Mouse (Mus musculus): ENCODE measurements around the gene Fam19a2.

Gene Fam19a2

DNA sequence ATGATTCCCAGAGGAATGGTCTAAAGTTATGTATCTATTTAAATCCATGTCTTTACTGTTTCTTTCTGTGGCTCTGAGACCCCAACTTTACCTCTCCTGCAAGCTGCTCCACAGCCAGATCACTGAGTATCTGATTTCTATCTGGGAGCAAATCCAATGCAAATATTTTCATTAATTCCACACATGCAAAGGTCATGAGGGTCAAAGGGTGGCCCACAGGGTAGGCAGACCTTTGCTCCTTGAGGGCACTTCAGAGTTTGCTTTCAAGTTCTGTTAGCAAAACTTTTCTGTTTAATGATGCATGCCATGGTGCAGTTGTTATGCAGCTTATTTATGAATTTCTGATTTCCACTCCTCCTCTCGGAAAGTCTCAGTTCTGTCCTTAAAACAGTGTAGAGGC, 303.9 kb downstream of the Fam19a2 start:
- no peak for DNase-seq (ENCODE audit: low spot score in 2 of 2)

DNA sequence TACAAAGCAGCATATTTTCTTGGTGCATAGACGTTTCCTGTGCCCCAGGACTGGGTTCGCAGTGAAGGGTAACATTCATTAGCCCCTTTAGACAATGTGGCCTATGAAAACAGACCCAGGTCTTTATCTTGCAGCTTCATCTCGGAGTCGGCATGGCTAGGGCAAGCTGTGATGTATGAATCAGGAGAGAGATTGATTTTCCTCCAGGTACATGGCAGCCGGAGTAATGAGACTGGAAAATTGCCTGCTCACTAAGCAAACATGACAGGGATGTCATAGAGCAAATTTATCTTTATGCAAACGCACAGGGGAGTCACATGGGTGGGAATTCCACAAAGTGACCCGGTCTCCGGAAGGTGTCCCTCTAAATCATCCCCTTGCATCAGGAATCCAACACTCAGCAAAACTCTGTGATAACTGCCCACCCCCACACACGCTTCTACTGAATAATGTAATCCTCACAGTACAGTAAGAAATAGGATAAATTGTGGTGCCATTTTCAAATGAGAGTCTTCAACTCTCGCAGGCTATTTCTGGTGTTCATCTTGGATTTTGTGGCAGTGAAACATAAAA, 306.9 kb downstream of the Fam19a2 start:
- DNase-seq (ENCODE audit: low spot score in 2 of 2): no peak

DNA sequence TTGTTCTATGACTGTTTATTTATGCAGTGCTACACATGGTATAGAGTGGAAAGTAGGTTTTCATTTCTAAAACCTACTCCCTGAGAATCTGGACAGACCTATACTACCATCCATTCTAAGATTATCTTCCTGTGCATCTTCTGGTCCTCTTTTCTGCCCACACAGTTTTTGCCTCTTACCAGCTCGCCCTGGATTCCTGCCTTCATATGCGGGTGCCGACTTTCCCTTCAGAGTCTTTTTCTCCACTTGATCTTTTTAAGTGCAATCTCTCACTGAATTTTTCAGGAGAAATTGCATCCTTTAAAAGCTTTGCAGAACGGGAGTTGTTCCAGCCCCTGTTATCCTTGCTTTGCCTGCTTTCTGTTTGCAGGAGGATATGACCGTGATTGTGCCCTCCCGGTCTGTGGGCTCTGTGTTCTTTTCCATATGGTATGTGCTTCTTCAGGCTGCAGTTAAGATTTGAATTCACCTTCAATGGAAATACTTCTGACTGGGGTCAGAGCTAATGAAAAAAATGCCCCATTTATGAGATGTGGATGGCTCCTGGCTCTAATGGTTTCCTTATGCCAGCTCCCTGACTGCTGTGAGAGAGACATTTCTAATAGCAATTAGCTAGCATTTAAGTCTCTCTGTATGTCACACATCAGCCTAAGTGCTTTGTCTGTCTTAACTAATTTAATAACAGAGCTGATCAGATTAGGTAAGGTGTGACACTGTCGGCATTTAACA, 308.7 kb downstream of the Fam19a2 start:
- DNase-seq (ENCODE audit: low spot score in 2 of 2): no peak

DNA sequence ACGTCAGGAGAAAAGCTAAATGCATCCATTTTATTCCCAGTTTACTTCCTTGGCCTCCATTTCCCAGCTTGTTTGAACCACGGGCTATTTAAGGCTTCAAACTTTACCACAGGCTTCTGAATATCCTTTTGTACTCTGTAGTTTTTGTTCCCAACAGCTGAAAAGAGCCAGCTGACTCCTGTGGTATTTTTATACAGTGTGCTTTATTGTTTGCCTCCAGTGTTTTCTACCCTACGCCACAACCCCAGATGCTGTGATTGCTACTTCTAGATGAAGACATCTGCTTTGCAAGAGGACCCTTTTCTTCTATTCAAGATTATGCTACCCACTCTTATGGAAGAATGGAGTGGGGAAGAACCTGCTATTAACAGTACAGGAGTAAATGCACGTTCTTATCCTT, 314.0 kb downstream of the Fam19a2 start:
- DNase-seq (ENCODE audit: low spot score in 2 of 2): no peak

DNA sequence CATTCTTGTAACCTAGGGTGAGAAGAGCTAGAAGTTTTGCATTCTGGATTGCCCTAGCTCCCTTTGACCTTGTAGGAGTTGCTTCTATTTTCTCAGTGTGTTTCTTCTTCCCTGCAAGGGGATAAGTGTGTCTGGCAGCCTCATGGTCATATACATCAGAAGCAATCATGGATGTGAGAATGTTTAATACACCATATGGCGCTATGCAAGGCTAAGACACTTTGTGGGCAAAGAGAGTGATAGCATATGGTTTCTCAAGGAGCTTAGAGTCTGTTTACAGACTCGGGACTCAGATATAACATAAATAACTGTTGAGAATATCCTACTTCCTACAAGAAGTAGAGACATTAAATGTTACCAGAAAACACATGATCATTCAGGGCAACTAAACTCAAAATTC, 315.2 kb downstream of the Fam19a2 start:
- DNase-seq (ENCODE audit: low spot score in 2 of 2): no peak

DNA sequence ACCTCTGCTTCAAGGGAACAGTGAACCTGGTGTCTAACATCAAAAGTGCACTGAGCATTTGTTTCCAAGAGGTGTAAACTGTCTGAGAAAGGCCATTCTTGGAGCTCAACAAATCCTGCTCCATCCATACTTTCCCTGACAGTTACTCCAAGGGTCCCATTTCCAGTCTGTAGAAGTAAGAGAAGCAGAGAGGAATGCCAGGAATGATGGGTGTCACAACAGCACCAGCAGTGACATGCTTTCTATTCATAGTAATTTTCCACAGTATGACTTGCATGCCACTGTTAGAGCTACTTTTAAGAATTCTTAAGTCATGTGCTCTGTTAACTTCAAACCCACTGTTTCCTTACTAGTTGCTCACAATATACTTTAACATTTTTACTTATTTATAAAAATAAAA, 331.2 kb downstream of the Fam19a2 start:
- no peak for DNase-seq (ENCODE audit: low spot score in 2 of 2)

DNA sequence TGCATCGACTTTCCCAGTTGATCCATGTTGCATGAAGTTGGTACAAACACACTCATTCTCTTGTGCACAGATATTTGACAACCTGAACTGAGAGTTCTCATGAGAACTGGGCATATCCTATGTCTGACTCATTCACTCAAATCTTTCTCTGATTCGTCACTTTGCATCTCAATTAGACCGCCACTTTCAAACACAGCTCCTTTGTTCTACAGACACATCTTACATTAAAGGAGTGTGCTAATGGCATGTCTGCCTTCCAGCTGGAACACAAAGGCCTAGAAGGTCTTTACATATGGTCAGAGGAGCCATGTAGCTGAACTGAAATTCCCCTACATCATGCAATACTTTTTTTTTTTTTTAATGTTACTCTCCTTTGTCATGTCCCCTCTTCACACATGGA, 333.3 kb downstream of the Fam19a2 start:
- no peak for DNase-seq (ENCODE audit: low spot score in 2 of 2)

DNA sequence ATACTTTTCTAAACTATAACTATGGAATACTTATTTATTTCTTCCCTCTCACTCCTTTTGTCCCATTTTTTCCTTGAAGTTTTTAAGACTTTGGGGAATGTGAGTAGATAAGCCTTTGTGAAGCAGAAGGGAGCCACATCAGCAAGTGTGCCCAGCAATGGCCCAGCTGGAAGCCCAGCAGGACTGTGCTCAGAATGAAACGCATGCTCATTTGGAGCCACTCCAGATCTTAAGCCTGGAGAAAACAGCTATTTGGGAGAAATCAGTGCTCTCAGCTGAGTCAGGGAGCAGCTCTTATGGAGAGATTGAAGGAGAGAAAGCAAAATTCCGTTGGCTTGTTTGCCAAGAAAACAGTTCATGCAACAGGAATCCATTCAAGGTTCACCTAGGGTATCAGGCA, 341.9 kb downstream of the Fam19a2 start:
- DNase-seq (ENCODE audit: low spot score in 2 of 2): no peak

DNA sequence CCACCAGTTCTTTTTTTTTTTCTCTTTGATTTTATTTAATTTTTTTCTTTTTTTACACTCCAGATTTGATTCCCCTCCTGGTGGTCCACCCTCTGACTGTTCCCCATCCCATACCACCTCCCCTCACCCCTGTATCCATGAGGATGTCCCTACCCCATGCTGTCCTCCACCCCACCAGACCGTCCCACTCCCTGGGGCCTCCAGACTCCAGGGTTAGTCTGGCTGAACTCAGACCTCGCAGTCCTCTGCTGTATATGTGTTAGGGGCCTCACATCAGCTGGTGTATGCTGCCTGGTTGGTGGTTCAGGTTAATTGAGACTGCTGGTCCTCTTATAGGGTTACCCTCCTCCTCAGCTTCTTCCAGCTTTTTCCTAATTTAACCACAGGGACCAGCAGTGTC, 362.9 kb downstream of the Fam19a2 start:
- DNase-seq (ENCODE audit: low spot score in 2 of 2): no peak

DNA sequence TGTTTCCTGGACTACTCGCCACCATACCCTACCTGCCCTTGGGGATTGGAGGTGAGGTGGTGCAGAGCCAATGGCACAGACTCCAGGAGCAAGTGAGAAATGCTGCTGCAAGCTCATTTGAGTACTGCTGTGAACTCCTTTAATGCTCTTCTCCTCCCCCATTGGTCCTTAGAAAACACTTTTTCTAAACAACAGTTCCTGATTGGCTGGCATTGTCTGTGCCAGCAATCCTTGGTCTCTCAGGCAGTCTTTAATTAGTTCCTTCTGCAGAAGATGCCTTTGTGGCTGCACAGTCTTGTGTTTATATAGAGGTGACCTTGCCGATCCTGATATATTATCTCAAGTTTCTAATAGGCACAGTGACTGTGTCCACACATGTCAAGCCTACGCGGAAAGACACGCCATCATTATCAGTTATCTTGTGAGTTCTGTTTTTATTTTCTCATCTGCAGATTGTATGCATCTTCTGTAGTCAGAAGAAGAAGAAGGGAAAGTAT, 365.5 kb downstream of the Fam19a2 start:
- no peak for DNase-seq (ENCODE audit: low spot score in 2 of 2)

DNA sequence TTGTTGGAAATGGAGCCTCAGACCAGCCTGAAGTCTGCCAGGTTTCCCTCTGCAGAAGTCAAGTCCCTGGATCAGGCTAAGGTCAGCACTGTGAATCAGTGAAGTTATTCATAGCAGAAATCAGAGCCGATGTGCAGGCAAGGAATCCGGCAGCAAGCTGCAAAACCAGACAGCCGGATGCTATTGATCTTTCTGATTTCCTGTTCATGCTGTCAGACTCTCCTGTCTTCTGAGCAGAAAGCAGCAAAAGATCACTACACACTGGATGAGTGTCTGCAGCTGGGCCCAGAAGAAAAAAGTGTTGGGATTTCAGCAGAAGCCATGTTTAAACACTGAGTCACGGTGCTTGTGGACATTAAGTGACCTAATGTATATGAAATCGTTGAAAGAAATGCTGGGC, 368.2 kb downstream of the Fam19a2 start:
- DNase-seq (ENCODE audit: low spot score in 2 of 2): no peak

DNA sequence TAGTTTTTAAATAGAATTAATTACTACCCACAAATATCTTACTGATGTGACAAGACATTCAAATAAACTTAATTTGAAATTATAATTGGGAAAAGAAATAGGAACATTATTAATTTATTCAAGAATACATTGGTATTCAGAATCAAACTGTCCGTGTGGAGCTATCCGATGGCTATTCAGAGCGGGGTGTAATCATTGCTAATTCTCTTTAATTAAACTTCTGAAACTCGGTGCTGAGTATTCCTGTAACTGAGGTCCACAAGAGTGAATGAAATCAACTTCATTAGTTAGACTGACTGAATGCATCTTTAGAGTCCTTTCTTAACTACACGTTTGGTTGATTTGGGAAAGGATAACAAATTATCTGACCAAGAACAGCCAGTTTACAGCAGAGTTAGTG, 372.9 kb downstream of the Fam19a2 start:
- no peak for DNase-seq (ENCODE audit: low spot score in 2 of 2)

DNA sequence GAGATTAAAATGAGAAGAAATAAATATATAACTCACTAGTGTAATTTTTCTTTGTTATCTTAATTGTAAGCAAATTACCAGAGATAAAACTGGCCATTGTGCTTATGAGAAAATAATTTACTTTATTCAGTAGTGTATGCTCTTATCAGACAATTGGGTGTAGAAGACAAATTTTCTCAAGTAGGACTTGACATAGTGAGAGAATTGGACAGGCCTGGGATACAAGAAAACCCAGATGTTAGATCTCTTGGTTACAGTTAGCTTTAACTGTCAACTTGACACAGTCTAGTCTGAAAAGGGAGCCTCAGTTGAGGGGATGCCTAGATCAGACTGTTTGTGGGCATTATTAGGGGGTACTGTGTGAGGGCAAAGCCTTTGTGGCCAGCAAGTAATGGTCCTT, 373.7 kb downstream of the Fam19a2 start:
- no peak for DNase-seq (ENCODE audit: low spot score in 2 of 2)

DNA sequence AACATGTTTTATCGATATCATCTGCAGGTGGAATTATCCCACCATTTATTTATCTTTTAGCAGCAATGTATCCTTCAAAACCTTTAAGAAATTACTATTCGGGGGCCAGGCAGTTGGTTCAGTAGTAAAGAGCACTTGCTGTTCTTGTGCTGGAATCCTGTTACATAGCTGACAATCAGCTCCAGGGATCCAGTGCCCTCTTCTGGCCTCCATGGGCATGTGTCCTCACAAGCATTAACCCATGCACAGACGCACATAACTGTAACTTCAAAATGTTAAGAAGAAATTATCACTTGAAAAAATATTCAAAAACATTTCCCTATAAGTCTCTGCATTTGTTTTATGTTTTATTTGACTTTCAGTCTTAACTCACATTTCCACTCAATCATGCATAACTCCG, 381.8 kb downstream of the Fam19a2 start:
- no peak for DNase-seq (ENCODE audit: low spot score in 2 of 2)

DNA sequence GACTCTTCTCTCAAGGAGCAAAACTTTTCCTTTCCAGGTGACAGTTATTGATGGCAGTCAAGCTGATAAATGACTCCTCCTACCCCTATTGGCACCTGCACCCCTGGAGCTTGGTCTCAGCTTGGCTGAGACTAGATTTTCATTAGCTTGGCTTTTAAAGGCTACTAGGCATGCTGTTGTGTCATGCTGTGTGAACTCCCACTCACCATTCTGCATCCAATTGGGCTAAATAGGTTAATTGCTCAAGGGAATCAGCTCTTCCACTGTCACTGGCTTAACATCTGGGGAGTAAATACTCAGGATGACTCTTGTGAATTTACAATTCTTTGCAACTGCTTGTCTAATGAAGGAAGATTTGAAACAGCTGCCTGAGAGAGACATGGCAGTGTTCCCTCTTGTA, 407.4 kb downstream of the Fam19a2 start:
- no peak for DNase-seq (ENCODE audit: low spot score in 2 of 2)

DNA sequence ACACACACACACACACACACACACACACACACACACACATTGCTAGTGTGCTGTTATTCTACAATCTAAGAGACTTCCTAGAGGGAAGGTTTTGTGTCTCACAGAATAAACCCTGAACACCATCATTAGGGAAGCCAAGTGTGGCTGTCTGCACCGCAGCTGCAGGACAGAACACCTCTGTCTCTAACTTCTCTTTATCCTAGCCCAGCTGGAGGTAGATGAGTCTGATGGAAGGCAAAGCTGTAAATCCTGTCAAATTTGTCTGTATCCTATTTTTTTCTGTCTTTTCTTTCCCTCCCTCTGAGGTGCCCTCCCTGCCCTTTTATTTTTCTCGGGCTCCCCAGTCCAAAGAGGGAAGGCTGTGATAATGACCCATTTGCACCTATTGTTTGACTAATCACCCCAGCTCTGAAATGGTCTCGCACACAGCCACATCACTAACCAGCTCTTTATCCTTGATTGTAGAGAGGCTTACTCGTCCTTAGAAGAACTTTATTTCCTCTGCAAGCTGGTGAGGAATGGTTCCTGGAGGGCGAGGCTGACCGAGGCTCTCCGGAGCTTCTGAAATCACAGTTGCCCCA, 414.6 kb downstream of the Fam19a2 start:
- DNase-seq (ENCODE audit: low spot score in 2 of 2): no peak

DNA sequence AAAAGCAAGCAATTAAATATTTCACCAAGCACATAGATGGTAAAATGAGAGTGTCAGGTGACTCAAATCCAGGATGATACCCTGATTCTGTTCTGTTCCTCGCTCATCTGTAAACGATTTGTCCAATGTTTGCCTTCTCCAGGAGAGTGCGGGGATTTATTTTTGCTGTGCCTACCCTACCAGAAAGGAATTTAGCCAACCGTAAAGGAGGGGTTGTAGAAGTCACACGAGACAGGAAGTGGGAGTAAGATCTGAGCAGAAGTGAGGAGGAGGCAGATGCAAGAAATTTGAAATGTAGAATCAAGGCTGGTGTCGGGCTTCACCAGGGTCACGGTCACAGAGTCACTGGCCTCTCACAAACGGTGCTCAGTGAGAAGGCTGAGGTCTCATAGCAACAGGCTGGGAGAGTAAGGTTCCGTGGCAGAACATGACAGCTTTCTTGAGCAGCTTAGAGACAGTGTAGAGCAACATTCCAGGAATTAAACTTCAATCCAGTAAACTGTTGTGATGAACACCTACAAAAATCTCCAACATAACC, 419.0 kb downstream of the Fam19a2 start:
- no peak for DNase-seq (ENCODE audit: low spot score in 2 of 2)

DNA sequence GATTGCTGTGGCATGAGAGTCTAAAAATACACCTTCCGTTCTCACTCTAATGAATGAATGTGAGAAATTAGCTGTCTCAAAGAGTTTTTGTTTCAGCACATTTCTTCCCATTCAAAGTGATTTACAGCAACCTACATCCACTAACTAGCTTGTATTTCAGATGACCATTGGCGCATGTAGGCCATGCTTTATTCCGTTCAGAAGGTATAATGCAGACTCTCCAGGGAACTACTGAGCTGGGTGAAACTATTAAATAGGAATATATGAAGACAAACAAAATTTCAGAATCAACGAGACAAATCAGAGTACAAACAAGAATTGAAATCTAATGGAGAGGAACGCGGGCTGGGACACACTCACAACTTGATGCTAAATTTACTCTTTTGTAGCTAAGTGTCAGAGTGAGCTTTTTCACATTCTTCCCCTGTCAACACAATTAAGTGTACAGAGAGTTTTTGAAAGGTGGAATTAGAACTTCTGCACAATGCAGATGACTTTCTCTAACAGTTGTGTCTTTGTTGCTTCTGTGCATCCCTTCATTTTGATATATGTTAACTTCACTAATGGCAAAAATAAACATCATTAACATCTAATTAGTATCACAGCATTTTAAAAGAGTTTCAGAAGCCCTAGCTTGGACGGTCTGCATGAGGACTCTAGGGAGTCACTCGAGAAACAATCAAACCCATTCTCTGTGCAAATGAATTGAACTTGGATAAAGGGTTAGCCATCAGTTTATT, 428.6 kb downstream of the Fam19a2 start:
- DNase-seq (ENCODE audit: low spot score in 2 of 2): no peak

DNA sequence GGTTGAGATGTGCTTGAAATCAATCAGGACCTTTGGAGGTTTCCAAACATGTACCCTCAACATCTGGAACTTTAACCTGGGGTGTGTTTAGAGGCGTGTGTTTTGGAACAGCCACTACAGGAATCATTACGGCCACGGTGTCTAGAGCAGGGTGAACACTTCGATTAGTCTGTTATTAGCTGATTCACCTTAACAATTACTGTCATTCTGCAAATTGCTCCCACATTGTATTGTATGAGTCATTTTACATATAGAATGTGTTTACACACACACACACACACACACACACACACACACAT, 429.1 kb downstream of the Fam19a2 start:
- DNase-seq (ENCODE audit: low spot score in 2 of 2): no peak

DNA sequence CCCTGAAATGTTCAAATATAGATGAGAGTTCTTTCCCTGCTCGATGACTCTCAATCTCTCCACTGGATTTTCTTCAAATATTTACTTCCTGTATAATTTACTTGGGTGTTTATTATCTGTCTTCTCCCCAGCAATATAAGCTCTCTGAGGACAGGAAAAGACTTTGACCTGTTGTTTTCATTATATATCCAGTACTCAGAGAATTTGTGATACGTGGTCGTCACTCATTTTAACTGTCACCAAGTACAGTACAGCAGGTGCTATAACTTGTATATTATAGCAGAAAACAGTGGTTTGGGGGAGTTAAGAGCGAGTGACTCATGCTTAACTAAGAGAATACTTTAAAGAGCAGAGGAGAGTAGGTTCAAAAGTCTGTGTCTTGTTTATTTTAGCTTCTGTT, 438.8 kb downstream of the Fam19a2 start:
- no peak for DNase-seq (ENCODE audit: low spot score in 2 of 2)

DNA sequence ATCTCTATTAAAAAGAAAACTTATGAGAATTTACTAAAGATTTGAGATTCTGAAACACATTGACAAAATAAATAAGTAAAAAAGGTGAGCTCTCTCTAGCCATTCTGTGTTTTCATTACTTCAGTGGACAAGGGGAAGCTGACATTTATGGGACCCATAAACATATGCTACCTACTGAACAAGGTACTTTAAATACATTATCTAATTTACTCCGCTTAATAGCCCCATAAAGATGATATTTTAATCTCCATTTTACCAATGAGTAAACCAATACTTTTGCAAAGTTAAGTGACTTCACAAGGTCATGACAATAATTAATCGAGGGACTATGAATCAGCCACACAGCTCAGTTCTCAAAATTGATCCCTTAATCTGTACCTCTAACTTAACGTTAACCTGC, 443.2 kb downstream of the Fam19a2 start:
- DNase-seq (ENCODE audit: low spot score in 2 of 2): no peak

DNA sequence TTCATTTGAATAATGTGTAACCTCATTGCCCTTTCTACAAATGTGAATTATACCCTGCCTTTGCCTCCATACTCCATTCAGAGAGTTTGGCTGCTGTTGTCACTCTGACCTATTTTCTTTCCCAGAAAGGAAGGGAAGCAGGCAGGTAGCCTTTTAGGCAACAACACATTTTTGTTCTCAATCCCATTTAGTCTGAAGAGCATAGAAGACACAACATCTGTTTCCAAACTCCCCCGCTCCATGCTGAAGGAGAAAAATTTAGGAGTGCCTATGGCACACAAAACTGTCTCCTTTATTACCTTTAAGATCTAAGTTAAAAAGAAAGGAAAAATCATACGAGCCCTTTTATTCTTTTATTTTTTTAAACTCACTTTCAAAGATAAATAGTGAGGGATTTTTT, 446.9 kb downstream of the Fam19a2 start:
- no peak for DNase-seq (ENCODE audit: low spot score in 2 of 2)
